Mouse (Mus musculus) stomach, postnatal 0 days (tissue): ENCODE measurements around the gene Espnl. TPM values are rescaled to one million over a fixed set of nuclear protein-coding genes. Genes with fewer than 3 reads are reported as not detected.

Experiments used
- ATAC-seq: fragments of 200-750 bp; cut with Nextera tagmentation; 2 replicates; pipeline ENCODE4 v1.8.0; 2017; ENCODE audit not compliant: low FRiP score, low TSS enrichment
- DNase-seq: peaks from one replicate; pipeline ENCODE4 v3.0.0-alpha.2; 2016; ENCODE audit warnings: low spot score
- H3K27ac ChIP-seq: fragments of 300-500 bp; sonication (generic); replicated peaks from 2 replicates; pipeline ENCODE4 v1.5.1; 2014; ENCODE audit warnings: mild to moderate bottlenecking, control low read depth
- H3K27me3 ChIP-seq: fragments of 300-500 bp; sonication (generic); 2 replicates; pipeline ENCODE4 v1.6.1; 2014; ENCODE audit warnings: low read length; ENCODE audit not compliant: control insufficient read depth, insufficient read depth
- H3K36me3 ChIP-seq: fragments of 300-500 bp; sonication (generic); 2 replicates; pipeline ENCODE4 v1.6.1; 2014; ENCODE audit warnings: low read length, mixed read lengths; ENCODE audit not compliant: control insufficient read depth, insufficient read depth
- H3K4me1 ChIP-seq: fragments of 300-500 bp; sonication (generic); replicated peaks from 2 replicates; pipeline ENCODE4 v1.6.1; 2014; ENCODE audit warnings: antibody characterized with exemption; ENCODE audit not compliant: control insufficient read depth, insufficient read depth
- H3K4me2 ChIP-seq: fragments of 300-500 bp; sonication (generic); replicated peaks from 2 replicates; pipeline ENCODE4 v1.6.1; 2014; ENCODE audit warnings: low read depth, mild to moderate bottlenecking, control low read depth, moderate library complexity
- H3K4me3 ChIP-seq: fragments of 300-500 bp; sonication (generic); 2 replicates; pipeline ENCODE4 v1.5.1; 2014; ENCODE audit warnings: low read depth, low read length, control low read depth
- H3K9ac ChIP-seq: fragments of 300-500 bp; sonication (generic); 2 replicates; pipeline ENCODE4 v1.6.1; 2014; ENCODE audit warnings: mild to moderate bottlenecking, low read length, control low read depth, mixed read lengths
- H3K9me3 ChIP-seq: fragments of 300-500 bp; sonication (generic); 2 replicates; pipeline ENCODE4 v1.6.1; 2016; ENCODE audit warnings: low read length; ENCODE audit not compliant: control insufficient read depth
- CTCF ChIP-seq: IDR thresholded peaks from 2 replicates; pipeline ENCODE4 v1.5.1; 2016; ENCODE audit warnings: antibody characterized with exemption, low read depth, mild to moderate bottlenecking, moderate library complexity
- EP300 ChIP-seq: optimal IDR thresholded peaks from 2 replicates; pipeline ENCODE3; 2016; ENCODE audit warnings: antibody characterized with exemption
- WGBS: fragments of 180-500 bp; shearing (Covaris S2); extraction: QIAGEN DNeasy Blood & Tissue Kit; methylation state at CpG from one replicate; pipeline ENCODE4 v1.1.7; 2014; 5-methylcytosine and 5-hydroxymethylcytosine counted together
- polyA plus RNA-seq: library from polyadenylated mRNA; unstranded; fragments of >200 nt; fragmentation: Nextera tagmentation; extraction: Ambion mirVana; gene quantifications from 2 replicates; pipeline ENCODE4 v1.2.1, GENCODE M21; 2015

Espnl gene
- polyA plus RNA-seq, 1 experiment from 2014 or later, result 0.02 TPM

DNA sequence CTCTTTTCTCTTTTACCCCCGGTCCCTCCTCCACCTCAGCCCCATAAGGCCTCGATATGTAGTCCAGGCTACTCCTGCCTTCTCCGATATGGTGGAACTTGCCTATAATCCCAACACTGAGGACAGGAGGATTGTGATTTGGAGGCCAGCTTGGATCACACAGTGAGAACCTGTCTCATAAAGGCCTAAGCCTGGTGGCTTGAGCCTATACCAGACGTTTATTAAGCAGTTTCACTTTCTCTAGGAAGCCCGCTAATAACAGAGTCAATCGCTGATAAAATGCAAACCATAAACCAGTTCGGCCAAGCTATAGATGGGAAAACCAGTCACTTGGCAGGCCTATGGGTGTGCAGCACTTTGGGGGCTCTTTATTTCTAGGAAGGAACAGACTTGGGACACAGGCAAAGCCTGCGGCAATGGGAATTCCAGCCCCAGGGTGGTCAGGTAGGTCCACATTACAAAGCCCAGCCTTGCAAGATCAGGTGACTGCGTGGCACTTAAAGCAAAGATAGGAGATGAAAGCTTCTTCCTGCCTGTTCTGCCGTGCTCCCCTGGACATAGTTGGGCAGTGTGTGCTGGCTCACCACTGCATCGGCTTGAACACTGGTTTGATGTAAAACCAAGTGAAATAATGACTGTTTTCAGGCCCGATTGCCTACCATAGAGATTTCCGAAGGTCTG, 22.7 kb upstream of the Espnl start:
- H3K27me3 ChIP-seq, result no peaks in the 10 kb centered on the region
- H3K4me1 ChIP-seq, result no peaks in the 10 kb centered on the region
- 70% methylated on average over 13 of the region's 13 CpGs for WGBS
- peak overlapping the region; percentile 81 for H3K9ac ChIP-seq
- no peak for DNase-seq
- H3K4me2 ChIP-seq, result peak overlapping the region; percentile 81
- H3K36me3 ChIP-seq, result no peaks in the 10 kb centered on the region
- no peak for TF ChIP-seq EP300
- TF ChIP-seq CTCF, result no peak
- ATAC-seq, result no peak
- 0 out of 2 replicates have a peak overlapping the region, but pooled peaks have one; percentile 18 for H3K27ac ChIP-seq
- peak overlapping the region; percentile 80 for H3K4me3 ChIP-seq
- no peaks in the 10 kb centered on the region for H3K9me3 ChIP-seq

DNA sequence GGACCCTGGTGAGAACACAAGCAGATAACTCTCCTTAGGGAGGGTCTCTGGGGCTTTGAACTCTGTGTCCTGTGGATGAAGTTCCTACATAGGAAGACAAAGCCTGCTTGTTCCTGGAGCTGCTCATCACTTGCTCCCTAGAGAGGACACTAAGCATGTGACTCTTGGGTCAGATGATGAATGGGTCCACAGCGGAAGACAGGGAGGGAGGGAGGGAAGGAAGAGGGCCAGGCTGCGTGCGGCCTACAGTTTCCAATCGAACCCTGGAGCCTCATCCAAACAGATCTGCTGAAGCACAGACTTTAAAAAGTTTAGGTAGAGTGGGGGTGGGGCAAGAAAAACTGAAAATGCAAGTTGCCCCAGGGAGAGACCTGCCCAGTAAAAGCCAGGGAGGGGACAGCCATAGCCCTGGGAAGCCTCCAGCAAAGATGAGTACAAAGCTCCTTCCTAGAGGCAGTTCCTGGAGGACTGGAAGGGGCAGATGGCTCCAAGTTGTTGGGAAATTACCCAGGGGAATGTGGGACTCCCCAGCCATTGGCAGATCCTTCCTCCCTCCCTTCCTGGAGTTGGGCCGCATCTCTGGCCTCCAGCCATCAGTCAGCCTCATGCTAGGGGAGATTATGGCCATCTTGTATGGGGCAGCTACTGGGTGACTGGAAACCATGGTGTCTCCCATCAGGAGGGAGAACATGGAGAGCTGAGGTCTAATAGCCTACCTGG, 22.0 kb upstream of the Espnl start:
- H3K9ac ChIP-seq, result no peak overlapping the region
- no peak overlapping the region for H3K27ac ChIP-seq
- no peak overlapping the region for H3K4me3 ChIP-seq
- TF ChIP-seq EP300 (no peak), CTCF (no peak)
- no peaks in the 10 kb centered on the region for H3K4me1 ChIP-seq
- H3K4me2 ChIP-seq, result peak overlapping the region; percentile 81; the same call in 1 of the 2 replicates
- no peaks in the 10 kb centered on the region for H3K27me3 ChIP-seq
- WGBS, result 57% methylated on average over 5 of the region's 5 CpGs
- no peaks in the 10 kb centered on the region for H3K9me3 ChIP-seq
- ATAC-seq (no peak), DNase-seq (no peak)
- H3K36me3 ChIP-seq, result peaks cover 2% of the 10 kb centered on the region; the same call in 1 of the 2 replicates

DNA sequence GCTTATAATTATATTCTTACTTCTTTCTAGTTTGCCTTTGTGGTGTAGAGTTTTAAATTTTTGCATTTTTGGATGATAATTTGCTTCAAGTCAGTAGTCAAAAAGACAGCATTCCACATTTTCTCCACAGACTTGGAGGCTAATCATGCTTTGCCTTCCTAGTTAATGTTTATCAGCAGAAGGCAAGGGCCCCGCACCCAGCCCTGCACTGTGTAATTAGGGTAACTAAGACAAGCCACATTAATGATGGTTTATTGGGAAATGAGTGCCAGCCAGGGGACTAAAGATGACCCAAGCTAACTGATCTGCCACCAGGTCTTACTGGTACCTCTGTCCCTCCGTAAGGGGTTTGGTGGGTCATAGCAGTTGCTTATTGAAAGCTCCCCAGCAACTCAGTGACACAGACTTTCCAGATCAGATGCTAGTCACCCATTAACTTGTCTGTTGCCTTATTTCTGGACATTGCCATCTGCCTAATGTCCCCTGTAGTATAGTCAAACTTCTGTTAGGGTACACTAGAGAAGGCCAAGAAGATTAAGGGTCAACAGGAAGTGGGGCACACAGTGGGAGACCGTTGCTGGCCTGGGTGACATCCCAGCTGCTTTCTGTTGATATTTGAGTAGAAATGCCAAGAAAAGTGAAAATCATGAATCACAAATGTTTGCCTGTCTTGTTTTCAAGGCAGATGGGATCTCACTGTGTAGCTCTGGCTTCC, 20.5 kb upstream of the Espnl start:
- Histone ChIP-seq H3K4me1 (no peaks in the 10 kb centered on the region), H3K4me3 (no peak overlapping the region), H3K27me3 (no peaks in the 10 kb centered on the region), H3K9me3 (no peaks in the 10 kb centered on the region), H3K27ac (peak overlapping the region; percentile 25; the same call in 1 of the 2 replicates), H3K4me2 (no peak overlapping the region), H3K9ac (no peak overlapping the region), H3K36me3 (peaks cover 12% of the 10 kb centered on the region; the same call in 1 of the 2 replicates)
- TF ChIP-seq EP300 (no peak), CTCF (no peak)
- ATAC-seq (no peak), DNase-seq (no peak)
- 56% methylated on average over 3 of the region's 3 CpGs for WGBS

DNA sequence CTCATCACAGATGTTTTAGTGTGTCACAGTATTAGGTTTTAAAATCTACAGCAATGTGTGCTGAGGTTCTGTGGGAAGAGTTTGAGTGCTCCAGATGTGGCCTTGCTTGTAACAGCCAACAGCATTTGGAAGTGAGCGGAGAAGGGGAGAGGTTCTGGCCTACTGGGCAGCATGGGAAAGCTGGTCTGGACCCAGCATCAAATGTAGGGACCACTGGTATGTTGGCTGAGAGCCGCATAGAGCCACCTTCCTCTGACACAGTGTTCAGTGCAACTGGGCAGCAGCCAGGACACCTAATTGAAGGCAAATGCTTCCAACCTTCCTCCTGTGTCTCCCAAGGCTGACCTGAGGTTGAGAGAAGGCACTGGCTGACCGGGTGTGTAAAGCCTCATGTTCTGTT, 19.9 kb upstream of the Espnl start:
- DNase-seq (no peak), ATAC-seq (no peak)
- no peaks in the 10 kb centered on the region for H3K4me1 ChIP-seq
- H3K9ac ChIP-seq, result no peak overlapping the region
- WGBS, result 85% methylated on average over 3 of the region's 3 CpGs
- no peak overlapping the region for H3K4me2 ChIP-seq
- no peaks in the 10 kb centered on the region for H3K9me3 ChIP-seq
- peaks cover 12% of the 10 kb centered on the region; the same call in 1 of the 2 replicates for H3K36me3 ChIP-seq
- no peak overlapping the region for H3K4me3 ChIP-seq
- no peaks in the 10 kb centered on the region for H3K27me3 ChIP-seq
- peak overlapping the region; percentile 25; the same call in 1 of the 2 replicates for H3K27ac ChIP-seq
- TF ChIP-seq CTCF, result no peak
- no peak for TF ChIP-seq EP300

DNA sequence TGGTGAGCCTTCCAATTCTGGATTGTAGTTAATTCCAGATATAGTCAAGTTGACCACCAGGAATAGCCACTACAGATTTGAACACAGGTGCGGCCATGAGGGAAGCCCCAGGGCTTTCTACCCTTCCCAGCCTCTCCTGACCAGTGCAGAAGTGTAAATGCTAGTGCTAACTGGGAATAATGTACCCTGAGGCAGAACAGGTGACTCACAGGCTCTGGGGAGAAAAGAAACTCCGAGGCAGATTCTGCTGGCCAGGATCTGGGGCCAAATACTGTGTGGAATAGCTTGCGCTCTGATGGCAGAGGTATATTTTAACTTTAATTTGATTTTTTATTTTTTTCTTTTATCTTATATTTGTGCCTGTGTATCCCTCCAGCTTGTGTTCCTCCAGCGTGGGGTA, 17.3 kb upstream of the Espnl start:
- TF ChIP-seq EP300, result no peak
- WGBS, result 84% methylated on average over 4 of the region's 4 CpGs
- no peak overlapping the region for H3K9ac ChIP-seq
- H3K9me3 ChIP-seq, result no peaks in the 10 kb centered on the region
- no peaks in the 10 kb centered on the region for H3K4me1 ChIP-seq
- DNase-seq, result no peak
- no peak overlapping the region for H3K27ac ChIP-seq
- no peak overlapping the region for H3K4me2 ChIP-seq
- H3K36me3 ChIP-seq, result peaks cover 26% of the 10 kb centered on the region
- no peak overlapping the region for H3K4me3 ChIP-seq
- ATAC-seq, result no peak
- no peaks in the 10 kb centered on the region for H3K27me3 ChIP-seq
